Mouse (Mus musculus): ENCODE results near the gene Plk4.
A peak's percentile ranks its signal among the peaks of the same experiment; 100 is the strongest.
"Not testable (repeated sequence)": the region's sequence is repeated elsewhere in the genome, so short reads cannot be mapped to it uniquely, and the experiment has no call there.

Plk4 gene

GRCm38 (mm10) chr3:40799530-40800372 lies at the start of gene Plk4:
Gene Plk4 (plus strand): TSS chr3:40800019.
- DNase-seq (ENCODE audit: low spot score) = peak; percentile 96

- no peak for DNase-seq (ENCODE audit: low spot score)
These were observed 39.1 kb upstream of the Plk4 start for GRCm38 (mm10) chr3:40760746-40761145.

GRCm38 (mm10) chr3:40761312-40761711 lies 38.5 kb upstream of the Plk4 start:
- DNase-seq (ENCODE audit: low spot score) = no peak

- DNase-seq (ENCODE audit: low spot score) = no peak
These were observed 6.0 kb upstream of the Plk4 start for GRCm38 (mm10) chr3:40793783-40794182.

GRCm38 (mm10) chr3:40798054-40798453 lies 1.8 kb upstream of the Plk4 start:
- DNase-seq (ENCODE audit: low spot score) = no peak

- peak; percentile 52 for DNase-seq (ENCODE audit: low spot score)
These were observed 1.3 kb upstream of the Plk4 start for GRCm38 (mm10) chr3:40798500-40798899.

GRCm38 (mm10) chr3:40800373-40800823 lies 579 bp downstream of the Plk4 start:
- no peak for DNase-seq (ENCODE audit: low spot score)

- no peak for DNase-seq (ENCODE audit: low spot score)
These were observed 7.1 kb downstream of the Plk4 start for GRCm38 (mm10) chr3:40806871-40807270.

- no peak for DNase-seq (ENCODE audit: low spot score)
These were observed 8.9 kb downstream of the Plk4 start for GRCm38 (mm10) chr3:40808686-40809085.

GRCm38 (mm10) chr3:40809894-40810293 lies 10.1 kb downstream of the Plk4 start:
- no peak for DNase-seq (ENCODE audit: low spot score)

- no peak for DNase-seq (ENCODE audit: low spot score)
These were observed 13.5 kb downstream of the Plk4 start for GRCm38 (mm10) chr3:40813275-40813674.

GRCm38 (mm10) chr3:40845521-40845920 lies 45.7 kb downstream of the Plk4 start:
- DNase-seq (ENCODE audit: low spot score) = not testable (repeated sequence)

- peak; percentile 97 for DNase-seq (ENCODE audit: low spot score)
These were observed 46.7 kb downstream of the Plk4 start, which contains the start of gene Mfsd8 for GRCm38 (mm10) chr3:40846473-40846956. Gene Mfsd8 (minus strand): TSS chr3:40846886.

- not testable (repeated sequence) for DNase-seq (ENCODE audit: low spot score)
These were observed 47.0 kb downstream of the Plk4 start, which contains the start of gene Abhd18 for GRCm38 (mm10) chr3:40846957-40847017. Gene Abhd18 (plus strand): TSS chr3:40846970.

- DNase-seq (ENCODE audit: low spot score) = peak; percentile 53
These were observed 47.2 kb downstream of the Plk4 start for GRCm38 (mm10) chr3:40847018-40847417.

GRCm38 (mm10) chr3:40847936-40848335 lies 48.1 kb downstream of the Plk4 start:
- not testable (repeated sequence) for DNase-seq (ENCODE audit: low spot score)

- DNase-seq (ENCODE audit: low spot score) = not testable (repeated sequence)
These were observed 53.4 kb downstream of the Plk4 start for GRCm38 (mm10) chr3:40853123-40853738.

Data from layer of hippocampus, adult 11-12 months (tissue).